Mouse (Mus musculus) T-helper 1 cell (primary cell): ENCODE results near the gene Eif4g1.

Experiments used
- in situ Hi-C: fragments of 300-600 bp; cut with MboI, MseI; formaldehyde crosslinking; loops from one replicate; pipeline ENCODE4 v1.15.1; 2025; ENCODE audit warnings: high pct_unique_total_duplicates

Eif4g1 gene

DNA sequence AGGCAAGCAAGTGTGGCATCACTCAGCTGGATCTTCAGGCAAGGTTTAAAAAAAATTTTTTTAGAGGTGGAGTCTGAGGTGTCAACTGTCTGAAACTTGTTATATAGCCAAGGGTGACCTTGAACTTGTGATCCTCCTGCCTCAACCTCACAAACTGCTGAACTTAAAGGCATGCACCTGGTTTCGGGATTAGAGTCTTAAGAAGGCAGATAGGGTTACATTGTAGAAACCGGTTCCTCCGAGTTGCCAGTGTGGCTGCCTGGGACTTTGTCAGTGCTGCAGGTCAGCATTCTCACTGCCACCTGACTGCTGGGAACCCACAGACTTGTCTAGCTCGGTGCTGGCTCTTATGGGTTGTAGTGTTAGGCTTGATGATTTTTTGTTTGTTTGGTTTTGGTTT lies 55.1 kb downstream of the Eif4g1 start:
- in situ Hi-C loops, result no loop called here

DNA sequence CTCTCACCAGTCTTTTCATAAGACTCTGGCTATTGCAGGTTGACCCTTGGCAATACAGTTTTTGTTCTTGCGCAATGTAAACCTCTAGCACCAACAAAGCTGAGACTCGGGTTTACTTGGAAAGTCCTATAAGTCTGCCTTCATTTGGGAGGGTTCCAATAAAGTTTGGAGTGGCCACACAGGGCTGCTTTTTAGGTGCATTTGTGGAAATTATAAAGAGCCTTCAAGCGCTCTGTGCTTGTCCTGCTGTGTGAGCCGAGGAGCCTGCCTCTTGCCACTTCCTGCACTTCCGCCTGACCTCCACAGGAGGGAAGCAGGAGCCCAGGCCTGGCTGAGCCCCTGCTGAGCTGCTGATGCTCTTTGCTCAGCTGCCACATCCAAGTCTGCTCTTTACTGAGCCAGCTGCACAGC lies 56.2 kb downstream of the Eif4g1 start:
- in situ Hi-C loops, result no loop called here

- in situ Hi-C loops, result loop anchor here (5.0 kb wide), 1 partner anchor 37 kb away; no protein-coding TSS in a partner anchor
These were observed 57.2 kb downstream of the Eif4g1 start for GRCm38 (mm10) chr16:20725321-20725720.

- in situ Hi-C loops, result loop anchor here (5.0 kb wide), 1 partner anchor 37 kb away; no protein-coding TSS in a partner anchor
These were observed 57.6 kb downstream of the Eif4g1 start for GRCm38 (mm10) chr16:20725750-20726149.

GRCm38 (mm10) chr16:20726384-20726783 lies 58.3 kb downstream of the Eif4g1 start:
- in situ Hi-C loops, result loop anchor here (5.0 kb wide), 1 partner anchor 36 kb away; no protein-coding TSS in a partner anchor

GRCm38 (mm10) chr16:20730293-20730711 lies 62.2 kb downstream of the Eif4g1 start:
- in situ Hi-C loops, result no loop called here

- in situ Hi-C loops, result no loop called here
These were observed 63.6 kb downstream of the Eif4g1 start for GRCm38 (mm10) chr16:20731688-20732087.

DNA sequence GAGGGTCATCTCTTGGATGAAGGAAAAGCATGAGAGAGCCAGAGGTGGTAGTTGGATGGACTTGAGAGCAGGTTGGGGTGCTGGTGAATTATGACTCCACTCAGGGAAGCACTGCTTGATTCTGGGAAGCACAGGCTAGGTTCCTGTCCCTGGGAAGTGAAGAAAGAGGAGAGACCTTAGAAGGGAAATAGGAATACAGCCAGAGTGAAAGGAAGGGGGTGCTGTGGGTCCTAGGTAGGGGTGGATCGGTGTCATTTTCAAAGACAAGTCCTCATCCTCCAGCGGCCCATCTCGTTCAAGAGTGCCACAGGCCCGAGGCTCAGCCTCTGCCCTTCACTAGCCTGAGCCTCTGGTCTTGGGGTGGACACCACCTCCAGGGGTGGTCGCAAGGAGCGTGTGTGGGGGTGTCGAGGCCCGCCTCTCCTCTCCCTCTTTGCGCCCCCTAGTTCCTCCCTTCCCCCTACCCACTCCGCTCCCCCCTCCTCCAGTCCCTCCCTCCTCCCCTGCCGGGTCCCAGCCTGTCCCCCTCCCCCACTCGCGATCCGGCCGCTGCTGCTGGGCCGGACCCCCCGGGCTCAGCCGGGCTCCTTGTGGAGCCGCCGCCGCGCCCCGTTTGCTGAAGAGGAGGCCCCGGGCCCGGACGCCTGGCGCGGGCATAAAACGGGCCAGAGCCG lies 64.3 kb downstream of the Eif4g1 start:
- in situ Hi-C loops, result no loop called here

DNA sequence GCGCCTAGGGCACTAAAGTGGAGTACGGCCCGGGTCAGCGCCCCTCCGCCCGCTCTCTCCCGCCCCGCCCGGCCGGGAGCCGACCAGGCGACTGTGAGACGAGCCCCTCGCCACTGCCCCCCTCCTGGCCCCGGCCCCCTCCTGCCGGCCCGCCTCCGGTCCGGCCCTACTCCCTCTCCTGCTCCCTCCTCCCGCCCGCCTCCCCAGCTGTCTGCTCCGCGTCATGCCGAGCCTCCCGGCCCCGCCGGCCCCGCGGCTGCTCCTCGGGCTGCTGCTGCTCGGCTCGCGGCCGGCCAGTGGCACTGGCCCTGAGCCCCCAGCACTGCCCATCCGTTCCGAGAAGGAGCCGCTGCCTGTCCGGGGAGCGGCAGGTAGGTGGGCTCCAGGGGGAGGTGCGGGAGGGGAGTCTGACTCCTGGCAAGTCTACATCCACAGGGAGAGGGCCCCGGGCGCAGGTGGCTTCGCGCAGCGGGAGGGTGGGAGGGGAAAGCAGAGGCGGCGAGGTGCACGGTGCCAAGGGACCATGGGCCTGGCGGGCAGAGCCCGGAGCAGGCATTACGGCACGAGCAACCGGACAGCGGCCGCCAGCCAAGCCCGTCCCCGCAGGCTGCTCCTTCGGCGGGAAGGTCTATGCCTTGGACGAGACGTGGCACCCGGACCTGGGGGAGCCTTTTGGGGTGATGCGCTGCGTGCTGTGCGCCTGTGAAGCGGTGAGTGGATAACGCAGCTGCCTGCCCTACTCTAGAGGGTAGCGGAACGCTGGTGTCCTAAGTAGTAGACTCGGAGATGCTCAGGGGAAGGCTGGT lies 65.0 kb downstream of the Eif4g1 start, which contains the start of gene Chrd:
Chrd (plus strand) TSS at position 203 of the 806 bp plus-strand sequence.
- in situ Hi-C loops, result no loop called here

- in situ Hi-C loops, result no loop called here
These were observed 65.9 kb downstream of the Eif4g1 start, which contains the start of gene Thpo for GRCm38 (mm10) chr16:20733731-20734730. TSS of gene Thpo (minus strand) at chr16:20734511.

DNA sequence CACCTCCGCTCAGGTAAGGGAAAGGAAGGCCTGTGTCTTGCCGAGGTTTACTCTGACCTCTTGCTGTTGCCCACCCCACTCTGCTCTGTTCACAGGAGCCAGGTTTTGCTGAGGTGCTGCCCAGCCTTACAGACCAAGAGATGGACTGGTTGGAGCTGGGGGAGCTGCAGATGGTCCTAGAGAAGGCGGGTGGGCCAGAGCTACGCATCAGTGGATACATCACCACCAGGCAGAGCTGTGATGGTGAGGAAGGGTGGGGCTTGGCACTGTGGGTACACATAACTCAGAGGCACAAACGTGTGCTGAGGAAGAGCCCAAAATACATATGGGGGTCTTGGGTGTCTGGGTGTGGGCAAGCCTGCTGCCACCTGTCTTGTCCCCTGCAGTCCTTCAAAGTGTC lies 67.5 kb downstream of the Eif4g1 start:
- in situ Hi-C loops, result loop anchor here (5.0 kb wide), 1 partner anchor 567 kb away; no protein-coding TSS in a partner anchor

DNA sequence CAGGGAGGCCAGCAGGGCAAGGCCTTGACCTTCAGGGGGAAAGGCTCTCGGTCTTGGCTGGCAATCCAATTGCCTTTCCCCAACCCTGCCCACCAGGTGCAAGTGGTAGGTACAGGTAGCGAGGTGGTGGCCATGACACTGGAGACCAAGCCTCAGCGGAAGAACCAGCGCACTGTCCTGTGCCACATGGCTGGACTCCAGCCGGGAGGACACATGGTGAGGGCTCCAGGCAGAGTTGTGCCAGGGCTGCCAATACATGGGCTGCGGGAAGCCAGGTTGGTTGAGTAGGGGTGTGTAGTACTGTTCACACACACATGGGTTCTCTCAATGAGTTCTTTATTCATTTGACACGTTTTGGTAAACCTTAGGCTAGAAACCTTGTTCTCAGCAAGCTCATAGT lies 68.1 kb downstream of the Eif4g1 start:
- in situ Hi-C loops, result loop anchor here (5.0 kb wide), 1 partner anchor 566 kb away; no protein-coding TSS in a partner anchor

DNA sequence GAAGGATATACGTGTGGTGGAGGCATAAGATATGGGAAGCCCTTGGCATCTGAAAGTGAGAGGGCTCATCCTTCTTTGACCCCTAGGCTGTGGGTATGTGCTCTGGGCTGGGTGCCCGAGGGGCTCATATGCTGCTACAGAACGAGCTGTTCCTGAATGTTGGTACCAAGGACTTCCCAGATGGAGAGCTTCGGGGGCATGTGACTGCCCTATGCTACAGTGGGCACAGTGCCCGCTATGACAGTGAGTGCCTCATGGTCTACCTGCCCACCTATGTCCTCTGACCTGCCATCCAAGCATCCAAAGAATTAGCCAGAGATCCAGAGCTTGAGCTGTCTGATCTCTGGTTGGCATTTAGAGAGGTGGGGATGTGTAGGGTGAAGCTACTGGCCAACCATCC lies 68.7 kb downstream of the Eif4g1 start:
- in situ Hi-C loops, result loop anchor here (5.0 kb wide), 1 partner anchor 565 kb away; no protein-coding TSS in a partner anchor

- in situ Hi-C loops, result loop anchor here (5.0 kb wide), 1 partner anchor 562 kb away; no protein-coding TSS in a partner anchor
These were observed 71.7 kb downstream of the Eif4g1 start for GRCm38 (mm10) chr16:20739845-20740244.
